Mouse (Mus musculus) liver, embryonic 11.5 days (tissue): ENCODE measurements around the gene Gucd1. TPM values are rescaled to one million over a fixed set of nuclear protein-coding genes. Genes with fewer than 3 reads are reported as not detected.
"Not testable (repeated sequence)": the region's sequence is repeated elsewhere in the genome, so short reads cannot be mapped to it uniquely, and the experiment has no call there.

Source experiments
- ATAC-seq: fragments of 200-750 bp; cut with Nextera tagmentation; replicated peaks from 2 replicates; pipeline ENCODE4 v1.8.0; 2017; ENCODE audit warnings: moderate number of reproducible peaks, mild to moderate bottlenecking, moderate TSS enrichment, moderate library complexity; ENCODE audit not compliant: low FRiP score
- DNase-seq: peaks from one replicate; pipeline ENCODE4 v3.0.0-alpha.2; 2017; ENCODE audit warnings: low spot score
- H3K27ac ChIP-seq: fragments of 300-500 bp; sonication (generic); 2 replicates; pipeline ENCODE4 v1.5.1; 2014; ENCODE audit warnings: mild to moderate bottlenecking, low read depth, low read length, control low read depth
- H3K27me3 ChIP-seq: fragments of 300-500 bp; sonication (generic); replicated peaks from 2 replicates; pipeline ENCODE4 v1.6.1; 2014; ENCODE audit warnings: low read length, mixed read lengths; ENCODE audit not compliant: control insufficient read depth, insufficient read depth
- H3K36me3 ChIP-seq: fragments of 300-500 bp; sonication (generic); 2 replicates; pipeline ENCODE4 v1.6.1; 2014; ENCODE audit warnings: mild to moderate bottlenecking, low read length, moderate library complexity, mixed read lengths; ENCODE audit not compliant: control insufficient read depth, insufficient read depth
- H3K4me1 ChIP-seq: fragments of 300-500 bp; sonication (generic); replicated peaks from 2 replicates; pipeline ENCODE4 v1.6.1; 2014; ENCODE audit warnings: low read length, mixed read lengths; ENCODE audit not compliant: control insufficient read depth, insufficient read depth
- H3K4me2 ChIP-seq: fragments of 300-500 bp; sonication (generic); 2 replicates; pipeline ENCODE4 v1.6.1; 2014; ENCODE audit warnings: mild to moderate bottlenecking, control low read depth, moderate library complexity
- H3K4me3 ChIP-seq: fragments of 300-500 bp; sonication (generic); 2 replicates; pipeline ENCODE4 v1.5.1; 2014; ENCODE audit warnings: low read depth, low read length, control low read depth
- H3K9ac ChIP-seq: fragments of 300-500 bp; sonication (generic); 2 replicates; pipeline ENCODE4 v1.6.1; 2014; ENCODE audit warnings: low read depth, low read length, control low read depth
- H3K9me3 ChIP-seq: fragments of 300-500 bp; sonication (generic); 2 replicates; pipeline ENCODE4 v1.6.1; 2016; ENCODE audit warnings: low read length, inconsistent platforms, mixed read lengths; ENCODE audit not compliant: control insufficient read depth
- WGBS: fragments of 180-500 bp; shearing (Covaris S2); extraction: QIAGEN DNeasy Blood & Tissue Kit; methylation state at CpG from one replicate; pipeline ENCODE4 v1.1.7; 2014; 5-methylcytosine and 5-hydroxymethylcytosine counted together
- polyA plus RNA-seq: library from polyadenylated mRNA; unstranded; fragments of >200 nt; fragmentation: Nextera tagmentation; extraction: Ambion mirVana; gene quantifications from 2 replicates; pipeline ENCODE4 v1.2.1, GENCODE M21; 2014

Gucd1 gene
- polyA plus RNA-seq, 1 experiment from 2014 or later: 44.5 TPM

- Histone ChIP-seq H3K4me3 (no peak overlapping the region), H3K9me3 (no peaks in the 10 kb centered on the region; the same call in 1 of the 2 replicates), H3K27me3 (no peaks in the 10 kb centered on the region), H3K9ac (no peak overlapping the region), H3K36me3 (peaks cover 25% of the 10 kb centered on the region), H3K27ac (no peak overlapping the region; the same call in 1 of the 2 replicates), H3K4me1 (peaks cover 16% of the 10 kb centered on the region; the same call in 1 of the 2 replicates), H3K4me2 (no peak overlapping the region)
- DNase-seq: no peak
- 60% methylated on average over 8 of the region's 8 CpGs for WGBS
- no peak for ATAC-seq
These were observed 13.3 kb downstream of the Gucd1 start for GRCm38 (mm10) chr10:75504234-75505129.

DNA sequence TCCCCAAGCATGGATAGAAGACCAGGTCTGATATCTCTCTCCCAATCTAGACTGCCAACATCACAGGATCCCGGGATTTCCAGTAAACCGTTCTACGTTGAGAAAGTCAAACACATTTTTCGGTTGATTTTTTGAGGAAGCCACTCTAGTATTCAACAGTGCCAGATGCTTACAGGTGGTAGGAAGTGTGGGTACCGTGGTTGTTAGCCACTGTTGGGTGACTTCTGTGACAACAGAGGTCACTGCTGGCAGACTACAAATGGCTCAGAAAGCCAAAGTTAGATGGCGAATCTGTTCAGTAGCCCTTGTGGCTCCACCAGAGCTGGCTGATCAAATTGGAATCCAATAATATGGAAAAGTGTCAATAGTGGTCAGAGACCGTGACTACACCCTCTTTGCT, 14.1 kb downstream of the Gucd1 start:
- no peak overlapping the region for H3K4me3 ChIP-seq
- DNase-seq: no peak
- no peaks in the 10 kb centered on the region for H3K27me3 ChIP-seq
- H3K9ac ChIP-seq: no peak overlapping the region
- H3K27ac ChIP-seq: no peak overlapping the region
- peaks cover 16% of the 10 kb centered on the region; the same call in 1 of the 2 replicates for H3K4me1 ChIP-seq
- 82% methylated on average over 7 of the region's 7 CpGs for WGBS
- H3K36me3 ChIP-seq: peaks cover 17% of the 10 kb centered on the region
- no peak overlapping the region for H3K4me2 ChIP-seq
- no peak for ATAC-seq
- H3K9me3 ChIP-seq: no peaks in the 10 kb centered on the region; the same call in 1 of the 2 replicates

DNA sequence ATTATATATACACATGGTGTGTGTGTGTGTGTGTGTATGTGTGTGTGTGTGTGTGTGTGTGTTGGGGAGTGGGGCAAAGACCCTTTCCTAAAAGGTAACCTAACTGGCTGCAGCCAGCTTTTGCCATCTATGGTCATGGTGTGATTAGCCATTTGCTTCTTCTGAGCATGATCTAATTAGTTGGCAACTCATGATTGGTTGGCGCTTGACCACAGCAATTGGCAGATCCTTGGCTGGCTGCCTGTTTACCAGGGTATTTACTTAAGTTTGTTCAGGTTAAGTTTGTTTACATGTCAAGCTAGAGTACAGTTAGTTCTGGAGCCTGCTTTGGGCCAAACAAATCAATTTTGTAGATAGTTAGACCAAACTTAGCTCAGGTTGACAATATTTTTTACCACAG, 16.1 kb downstream of the Gucd1 start:
- H3K9me3 ChIP-seq: no peaks in the 10 kb centered on the region; the same call in 1 of the 2 replicates
- H3K4me1 ChIP-seq: peaks cover 16% of the 10 kb centered on the region; the same call in 1 of the 2 replicates
- no peak overlapping the region for H3K9ac ChIP-seq
- ATAC-seq (no peak), DNase-seq (no peak)
- no peak overlapping the region for H3K27ac ChIP-seq
- WGBS: 94% methylated on average over 1 of the region's 1 CpGs
- peaks cover 2% of the 10 kb centered on the region; the same call in 1 of the 2 replicates for H3K36me3 ChIP-seq
- H3K27me3 ChIP-seq: no peaks in the 10 kb centered on the region
- H3K4me2 ChIP-seq: no peak overlapping the region
- no peak overlapping the region for H3K4me3 ChIP-seq

DNA sequence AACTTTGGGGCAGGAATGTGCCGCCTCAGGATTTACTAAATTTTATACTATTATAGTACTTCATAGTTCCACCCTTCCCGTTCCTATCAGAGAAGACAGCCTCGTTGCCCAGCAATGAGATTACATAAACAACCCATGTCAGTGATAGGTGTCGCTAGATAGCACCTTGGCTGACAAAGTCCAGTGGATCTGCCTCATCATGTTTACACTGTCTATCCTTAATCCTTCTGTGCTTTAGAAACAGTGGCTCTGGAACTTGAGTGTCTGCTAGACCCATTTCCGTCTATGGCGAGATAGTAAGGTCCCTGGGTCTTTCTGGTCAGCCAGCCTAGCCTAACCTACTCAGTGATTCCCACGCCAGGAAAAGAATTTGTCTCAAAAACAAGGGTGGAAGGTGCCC, 17.4 kb downstream of the Gucd1 start:
- H3K27ac ChIP-seq: no peak overlapping the region
- 52% methylated on average over 7 of the region's 7 CpGs for WGBS

DNA sequence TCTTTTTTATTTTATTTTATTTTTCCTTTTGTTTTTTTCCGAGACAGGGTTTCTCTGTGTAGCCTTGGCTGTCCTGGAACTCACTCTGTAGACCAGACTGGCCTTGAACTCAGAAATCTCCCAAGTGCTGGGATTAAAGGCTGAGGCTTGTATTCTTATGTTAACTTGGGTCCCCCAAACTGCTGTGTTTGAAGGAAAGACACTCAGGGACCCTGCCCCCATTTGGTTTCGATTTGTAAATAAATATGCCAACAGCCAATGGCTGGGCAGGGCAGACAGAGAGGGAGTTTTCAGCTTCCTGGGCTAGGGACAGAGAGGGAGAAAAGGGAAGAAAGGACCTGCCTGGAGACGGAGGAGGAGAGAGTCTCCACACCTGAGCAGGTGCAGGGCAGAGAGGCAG, 18.0 kb downstream of the Gucd1 start:
- Histone ChIP-seq H3K36me3 (no peaks in the 10 kb centered on the region), H3K9ac (no peak overlapping the region)

More for the DNA sequence above, 17.4 kb downstream of the Gucd1 start:
- Histone ChIP-seq H3K4me1 (peaks cover 15% of the 10 kb centered on the region; the same call in 1 of the 2 replicates), H3K36me3 (no peaks in the 10 kb centered on the region), H3K9ac (no peak overlapping the region), H3K9me3 (no peaks in the 10 kb centered on the region; the same call in 1 of the 2 replicates), H3K27me3 (no peaks in the 10 kb centered on the region), H3K4me2 (peak overlapping the region; percentile 21), H3K4me3 (no peak overlapping the region)
- DNase-seq (no peak), ATAC-seq (peak; percentile 79)

GRCm38 (mm10) chr10:75499214-75499613, 18.6 kb downstream of the Gucd1 start:
- not testable (repeated sequence) for H3K27me3 ChIP-seq, H3K9ac ChIP-seq, DNase-seq, H3K4me1 ChIP-seq, H3K27ac ChIP-seq, H3K36me3 ChIP-seq, ATAC-seq, H3K4me3 ChIP-seq, H3K9me3 ChIP-seq, H3K4me2 ChIP-seq
- WGBS: 70% methylated on average over 7 of the region's 7 CpGs

More for the DNA sequence above, 18.0 kb downstream of the Gucd1 start:
- H3K4me2 ChIP-seq: peak overlapping the region; percentile 21
- H3K4me3 ChIP-seq: no peak overlapping the region
- WGBS: 55% methylated on average over 3 of the region's 3 CpGs
- no peaks in the 10 kb centered on the region; the same call in 1 of the 2 replicates for H3K9me3 ChIP-seq
- peaks cover 10% of the 10 kb centered on the region; the same call in 1 of the 2 replicates for H3K4me1 ChIP-seq
- DNase-seq (no peak), ATAC-seq (no peak)
- H3K27me3 ChIP-seq: no peaks in the 10 kb centered on the region
- no peak overlapping the region for H3K27ac ChIP-seq

DNA sequence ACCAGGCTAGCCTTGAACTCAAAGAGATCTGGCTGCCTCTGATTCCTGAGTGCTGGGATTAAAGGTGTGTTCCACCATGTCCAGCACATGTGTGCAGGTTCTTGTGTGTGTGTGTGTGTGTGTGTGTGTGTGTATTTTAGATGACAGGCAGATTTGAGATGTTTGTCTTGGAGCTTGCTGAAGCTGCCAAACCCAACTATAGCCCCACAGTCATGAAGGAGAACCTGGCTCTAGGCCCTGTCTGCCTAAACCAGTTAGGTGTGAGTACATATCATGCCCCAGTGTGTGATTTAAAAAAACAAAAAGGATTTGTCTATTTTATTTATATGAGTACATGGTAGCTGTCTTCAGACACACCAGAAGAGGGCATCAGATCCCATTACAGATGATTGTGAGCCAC, 21.9 kb downstream of the Gucd1 start:
- Histone ChIP-seq H3K4me2 (no peak overlapping the region), H3K4me3 (no peak overlapping the region), H3K9me3 (no peaks in the 10 kb centered on the region), H3K4me1 (peaks cover 10% of the 10 kb centered on the region; the same call in 1 of the 2 replicates), H3K27me3 (no peaks in the 10 kb centered on the region), H3K9ac (no peak overlapping the region), H3K27ac (no peak overlapping the region), H3K36me3 (no peaks in the 10 kb centered on the region)
- no peak for DNase-seq
- no peak for ATAC-seq

DNA sequence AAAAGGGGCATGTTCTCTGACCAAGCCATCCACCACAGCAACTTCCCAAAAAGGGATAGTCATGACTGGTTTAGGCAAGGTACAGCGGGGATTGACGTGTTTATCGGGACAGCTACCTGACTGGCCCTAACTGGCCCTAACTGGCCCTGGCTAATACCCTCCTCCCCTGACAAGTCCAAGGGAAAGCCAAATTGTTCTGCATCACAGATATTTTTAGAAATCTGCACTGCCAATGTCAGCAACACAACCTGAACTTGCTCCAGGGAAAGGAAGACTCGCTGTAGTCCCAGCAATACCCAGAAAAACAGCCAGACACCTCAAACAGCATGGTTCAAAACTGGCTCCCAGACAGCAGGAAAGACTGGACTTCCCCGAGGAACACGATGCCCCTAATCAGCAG, 22.5 kb downstream of the Gucd1 start:
- Histone ChIP-seq H3K27me3 (no peaks in the 10 kb centered on the region), H3K4me2 (no peak overlapping the region), H3K4me1 (peaks cover 6% of the 10 kb centered on the region; the same call in 1 of the 2 replicates), H3K27ac (no peak overlapping the region), H3K4me3 (no peak overlapping the region), H3K36me3 (no peaks in the 10 kb centered on the region), H3K9me3 (no peaks in the 10 kb centered on the region), H3K9ac (no peak overlapping the region)
- DNase-seq: no peak
- ATAC-seq: no peak
- WGBS: 50% methylated on average over 6 of the region's 6 CpGs

DNA sequence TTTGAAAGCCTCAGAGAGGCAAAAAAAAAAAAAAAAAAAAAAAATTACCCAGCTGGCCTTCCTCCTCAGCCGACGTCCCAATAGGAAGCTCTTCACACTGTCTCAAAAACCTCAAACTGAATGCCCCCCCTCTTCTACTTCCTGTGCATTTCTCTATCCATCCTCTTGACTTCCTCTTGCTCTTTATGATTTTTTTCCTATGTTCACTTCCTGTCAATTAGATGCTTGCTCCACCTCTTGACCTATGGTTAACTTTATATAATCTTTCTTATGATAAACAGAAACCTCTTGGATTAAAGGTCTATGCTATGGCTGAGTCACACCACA, 25.9 kb downstream of the Gucd1 start:
- WGBS: 39% methylated on average over 2 of the region's 2 CpGs
- Histone ChIP-seq H3K4me1 (no peaks in the 10 kb centered on the region), H3K27me3 (no peaks in the 10 kb centered on the region), H3K27ac (no peak overlapping the region), H3K4me3 (no peak overlapping the region), H3K9me3 (no peaks in the 10 kb centered on the region), H3K36me3 (no peaks in the 10 kb centered on the region), H3K9ac (no peak overlapping the region), H3K4me2 (no peak overlapping the region)
- ATAC-seq (no peak), DNase-seq (no peak)
